Mouse (Mus musculus): ENCODE data around the gene Tex29.

The Tex29 gene

DNA sequence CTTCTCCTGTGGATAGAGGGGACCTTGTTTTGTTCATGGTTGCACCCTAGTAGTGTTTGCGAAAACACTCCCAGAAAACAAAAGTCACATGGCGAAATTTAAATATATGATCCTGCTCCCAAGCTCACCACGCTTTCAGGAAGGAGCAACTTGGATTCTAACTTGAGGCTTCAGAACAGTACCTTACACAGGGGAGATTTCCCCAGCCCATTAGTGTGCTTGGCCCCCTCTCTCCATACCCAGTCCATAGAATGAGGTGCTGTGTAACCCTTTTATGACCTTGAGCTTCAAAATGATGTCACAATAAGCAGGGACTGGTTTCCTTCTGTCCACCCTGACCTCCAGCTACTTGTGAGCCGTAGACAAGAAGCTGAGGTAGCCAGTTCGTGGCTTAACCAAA is at the start of gene Tex29:
Tex29 (plus strand) TSS at position 301 of the 400 bp plus-strand sequence.
- no peak for DNase-seq

DNA sequence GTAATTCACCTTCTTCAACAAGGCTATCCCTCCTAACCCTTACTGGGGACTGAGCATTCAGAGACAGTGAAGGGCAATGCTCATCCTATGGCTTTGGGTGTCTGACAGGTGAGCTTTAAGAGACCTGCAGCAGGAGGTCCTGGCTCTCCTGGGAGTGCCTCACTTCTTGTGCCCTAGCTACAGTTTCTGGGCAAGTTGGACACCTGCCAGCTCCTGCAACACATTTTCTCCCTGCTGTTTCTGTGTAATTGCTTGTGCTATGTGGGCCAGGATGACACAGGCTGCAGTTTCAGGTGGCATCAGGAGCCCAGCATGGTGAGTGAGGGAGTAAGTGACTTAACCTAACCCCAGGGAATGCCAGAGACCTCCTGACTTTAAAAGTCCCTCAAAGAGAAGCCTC is 45.3 kb upstream of the Tex29 start:
- peak; percentile 77 for DNase-seq

DNA sequence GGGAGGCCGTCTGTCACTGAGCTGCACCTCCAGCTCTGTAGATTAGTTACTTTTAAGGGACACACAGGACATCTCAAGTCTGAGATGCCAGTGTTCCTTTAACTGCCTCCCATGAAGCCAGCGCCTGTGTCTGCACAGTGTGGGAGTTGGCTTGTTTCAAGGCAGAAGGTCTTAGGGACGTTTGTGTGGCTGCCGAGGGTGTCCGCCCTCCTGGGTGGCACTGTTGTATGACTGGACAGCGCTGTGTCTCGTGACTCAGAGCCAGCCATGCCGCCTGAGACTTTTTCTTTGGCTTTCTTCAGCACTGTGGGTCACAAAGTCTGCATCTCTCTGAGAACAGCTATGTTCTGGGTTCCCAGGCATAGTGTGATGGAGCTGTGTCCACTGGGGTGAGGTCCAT is 43.1 kb upstream of the Tex29 start:
- DNase-seq = no peak

DNA sequence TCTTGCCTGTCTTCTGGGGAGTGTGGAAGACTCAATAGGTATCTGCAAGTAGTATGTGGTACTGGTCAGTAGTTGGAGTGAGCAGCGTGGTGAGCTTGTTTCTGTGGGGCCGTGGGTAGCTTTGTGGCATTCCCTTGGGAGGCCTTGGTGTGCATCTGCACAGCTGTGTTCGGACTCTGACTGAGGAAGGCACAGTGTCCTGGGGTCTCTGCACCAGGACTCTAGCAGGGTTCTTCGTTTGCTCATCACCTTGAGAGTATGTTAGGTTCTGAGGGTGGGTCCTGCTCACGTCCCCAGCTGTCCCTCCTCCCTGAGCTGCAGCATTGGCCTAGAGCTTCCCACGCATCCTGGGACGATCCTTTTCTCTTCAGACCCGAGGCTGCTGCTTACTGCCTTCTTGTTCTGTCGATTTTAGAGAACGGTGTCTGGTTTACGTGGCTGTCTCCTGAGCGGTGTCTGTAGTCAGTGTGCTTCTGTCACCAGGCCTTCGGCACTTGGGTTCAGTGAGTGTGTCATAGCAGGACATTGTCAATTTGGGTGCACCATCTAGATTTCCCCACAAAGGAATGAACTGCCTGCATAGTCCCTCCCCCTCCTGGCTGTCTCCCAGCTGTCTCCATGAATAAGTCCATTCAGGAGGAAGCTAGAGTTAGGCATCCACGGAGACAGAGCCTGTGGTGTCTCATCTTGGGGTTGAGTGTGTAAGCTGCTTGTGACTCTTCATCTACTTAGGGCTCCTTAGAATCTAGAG is 42.4 kb upstream of the Tex29 start:
- no peak for DNase-seq

DNA sequence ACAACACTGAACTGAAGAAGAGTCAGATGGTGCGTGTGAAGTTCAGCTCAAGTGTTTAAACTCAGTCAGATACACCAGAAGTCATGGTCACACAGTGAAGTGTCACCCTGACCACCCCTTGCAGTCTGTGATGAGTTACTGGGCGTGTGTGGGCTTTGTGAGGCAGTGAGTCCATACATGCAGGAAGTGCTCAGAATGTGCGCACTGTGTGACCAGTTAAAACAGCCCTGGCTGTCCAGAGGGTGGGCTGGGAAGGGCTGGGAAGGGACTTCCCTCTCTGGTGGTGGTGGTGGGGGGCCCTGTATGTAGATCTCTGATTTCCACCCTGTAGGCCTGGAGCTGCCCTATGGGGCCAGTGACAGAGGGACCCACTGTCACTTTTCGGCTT is 41.8 kb upstream of the Tex29 start:
- DNase-seq = no peak

DNA sequence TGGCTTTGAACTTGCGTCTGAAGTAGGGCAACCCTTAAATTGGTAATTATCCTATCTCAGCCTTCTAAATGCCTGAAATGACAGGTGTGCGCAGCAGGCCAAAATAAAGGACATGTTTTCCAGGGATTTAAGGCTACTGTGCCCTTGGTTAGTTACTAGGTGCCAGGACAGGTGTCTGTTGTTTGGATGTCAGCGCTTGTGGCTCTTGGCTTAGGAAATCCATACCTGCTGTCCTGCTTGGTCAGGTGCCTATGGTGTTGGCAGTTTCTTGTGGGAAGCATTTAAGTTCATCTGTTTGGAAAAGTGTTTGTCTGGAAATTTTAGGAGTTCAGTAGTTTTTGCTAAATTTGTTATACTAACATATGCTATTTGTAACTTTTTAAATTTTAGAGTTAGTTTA is 41.2 kb upstream of the Tex29 start:
- no peak for DNase-seq

DNA sequence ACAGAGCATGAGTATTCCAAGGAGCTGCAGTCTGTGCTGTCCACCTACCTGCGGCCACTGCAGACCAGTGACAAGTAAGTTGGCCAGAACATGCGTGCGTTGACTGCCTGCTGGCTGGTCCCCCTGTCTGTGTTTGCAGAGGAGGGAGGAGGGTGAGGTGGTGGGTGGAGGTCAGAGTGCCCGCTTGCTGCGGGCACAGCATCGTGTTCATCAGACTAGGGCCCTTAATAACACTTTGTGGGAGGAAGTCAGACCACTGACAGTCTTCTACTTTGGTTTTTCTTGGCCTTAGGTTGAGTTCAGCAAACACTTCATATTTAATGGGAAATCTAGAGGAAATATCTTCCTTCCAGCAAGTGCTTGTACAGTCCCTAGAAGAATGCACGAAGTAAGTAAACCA is 39.8 kb upstream of the Tex29 start:
- no peak for DNase-seq

DNA sequence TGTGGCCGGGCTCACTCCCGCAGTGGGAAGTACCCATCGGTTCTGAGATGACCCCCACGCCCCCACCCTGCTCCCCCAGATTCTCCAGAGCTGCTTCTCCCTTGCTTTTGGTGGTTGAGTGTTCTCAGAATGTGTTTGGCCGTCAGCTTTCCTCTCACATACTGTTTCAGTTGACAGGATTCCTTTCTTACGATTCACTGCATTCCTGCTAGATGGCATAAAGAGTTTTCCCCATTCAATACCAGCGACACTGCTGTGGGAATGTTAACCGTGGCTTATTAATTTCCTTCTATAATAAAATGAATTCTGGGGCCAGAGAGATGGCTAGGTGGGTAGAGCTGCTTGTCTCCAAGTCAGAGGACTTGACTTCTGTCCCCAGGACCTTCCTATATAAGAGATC is 38.7 kb upstream of the Tex29 start:
- DNase-seq = no peak

DNA sequence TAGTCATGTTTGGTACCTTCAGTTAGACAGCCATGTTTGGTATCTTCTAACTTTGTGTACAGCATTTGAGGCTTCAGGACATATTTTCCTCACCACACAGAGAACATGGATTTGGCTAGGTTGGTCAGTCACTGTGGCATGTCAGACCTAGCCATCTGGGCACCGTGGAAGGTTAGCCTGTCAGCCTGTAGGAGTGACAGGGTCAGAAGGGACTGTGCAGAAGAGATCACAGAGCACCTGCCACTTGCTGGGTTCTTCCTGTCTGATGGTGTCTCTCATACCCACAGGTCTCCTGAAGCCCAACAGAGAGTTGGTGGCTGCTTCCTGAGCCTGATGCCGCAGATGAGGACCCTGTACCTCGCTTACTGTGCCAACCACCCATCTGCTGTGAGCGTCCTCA is 35.4 kb upstream of the Tex29 start:
- DNase-seq = no peak

DNA sequence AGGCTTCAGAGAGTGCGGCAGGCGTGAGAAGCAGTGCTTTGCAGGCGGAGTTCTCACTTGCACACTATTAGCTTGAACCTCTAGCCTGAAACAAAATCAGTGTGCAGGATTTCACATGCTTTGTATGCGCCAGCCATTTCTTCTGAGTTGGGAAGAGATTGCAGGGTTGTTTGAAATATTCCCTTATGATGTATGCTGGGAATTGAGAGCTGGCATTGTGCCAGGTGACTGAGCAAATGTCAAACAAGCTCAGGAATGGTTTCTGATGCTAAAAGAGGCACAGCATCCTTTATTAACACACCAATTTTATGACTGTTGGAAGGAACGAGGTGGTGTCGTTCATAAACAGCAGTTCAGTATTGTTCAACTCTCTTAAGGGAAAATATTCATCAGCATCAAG is 34.0 kb upstream of the Tex29 start:
- DNase-seq = no peak

DNA sequence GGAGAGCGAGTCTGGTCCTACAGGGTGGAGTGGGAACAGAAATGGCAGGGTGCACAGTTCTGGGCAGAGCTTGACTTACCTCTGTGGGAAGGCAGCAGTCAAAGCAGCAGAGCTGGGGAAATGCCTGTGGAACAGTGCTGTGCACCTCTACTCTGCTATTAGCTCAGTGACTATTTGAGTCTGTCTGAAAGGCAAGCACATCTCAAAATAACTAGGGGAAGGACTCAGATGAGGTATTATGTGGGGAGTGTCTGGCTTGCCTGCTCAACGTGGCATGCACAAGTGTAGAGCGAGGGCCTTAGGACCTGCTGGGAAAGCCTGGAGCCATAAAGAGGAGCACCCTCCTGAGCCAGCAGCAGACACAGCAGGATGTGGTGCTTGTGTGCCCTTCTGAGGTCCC is 32.9 kb upstream of the Tex29 start:
- no peak for DNase-seq

DNA sequence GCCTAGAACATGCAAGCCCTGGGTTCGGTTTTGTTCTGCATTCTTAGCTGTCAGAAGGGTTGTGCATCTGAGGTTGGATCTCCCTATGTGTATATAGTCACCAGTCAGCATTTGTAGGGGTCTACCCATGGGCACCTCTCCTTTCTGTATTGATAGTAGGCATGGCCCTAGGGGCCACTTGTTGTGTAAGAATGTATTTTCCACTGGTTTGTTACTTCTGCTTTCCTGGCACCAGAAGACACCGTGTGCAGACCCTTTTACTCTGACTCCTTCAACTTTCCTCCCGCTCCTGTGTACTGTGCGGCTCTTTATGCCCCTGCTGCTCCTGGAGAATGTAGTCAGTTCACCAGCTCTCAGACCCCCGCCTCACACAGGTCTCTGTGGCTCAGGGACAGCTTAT is 32.2 kb upstream of the Tex29 start:
- DNase-seq = no peak

DNA sequence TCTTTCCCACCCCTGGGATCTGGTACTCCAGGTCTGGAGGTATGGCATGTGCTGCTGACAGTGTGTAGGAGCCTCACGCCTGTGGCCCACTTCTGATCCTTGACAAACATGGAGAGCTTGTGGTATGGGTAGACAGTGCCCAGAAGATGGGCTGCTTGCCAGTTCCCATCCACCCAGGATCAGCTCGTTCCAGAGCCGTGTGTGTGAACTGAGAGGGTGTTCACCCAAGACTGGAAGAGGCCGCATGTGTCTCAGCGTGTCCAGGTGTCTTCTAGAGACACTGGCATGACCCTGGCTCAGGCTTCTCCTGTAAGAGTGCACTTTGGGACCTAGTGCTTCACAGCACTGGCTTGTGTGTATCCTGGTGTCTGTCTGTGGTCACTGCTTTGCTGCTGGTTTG is 29.8 kb upstream of the Tex29 start:
- no peak for DNase-seq

DNA sequence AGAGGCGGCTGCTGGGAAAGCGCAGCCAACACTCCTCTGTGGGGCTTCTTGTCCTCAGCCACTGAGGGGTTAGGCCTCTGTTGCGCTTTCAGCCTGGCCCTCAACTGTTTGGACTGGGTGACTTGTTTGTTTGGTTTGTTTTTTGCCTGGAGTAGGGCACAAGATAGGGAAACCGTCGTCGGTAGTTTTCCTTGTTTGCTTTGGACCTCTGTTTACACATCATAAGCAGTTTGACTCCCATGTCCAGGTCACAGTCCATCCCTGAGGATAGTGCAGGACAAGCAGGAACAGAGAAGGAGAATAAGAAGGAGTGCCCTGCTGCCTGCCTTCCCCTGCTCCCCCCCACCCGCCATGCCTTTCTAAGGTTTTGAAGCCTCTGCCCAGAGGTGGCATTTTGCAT is 26.5 kb upstream of the Tex29 start:
- DNase-seq = no peak

DNA sequence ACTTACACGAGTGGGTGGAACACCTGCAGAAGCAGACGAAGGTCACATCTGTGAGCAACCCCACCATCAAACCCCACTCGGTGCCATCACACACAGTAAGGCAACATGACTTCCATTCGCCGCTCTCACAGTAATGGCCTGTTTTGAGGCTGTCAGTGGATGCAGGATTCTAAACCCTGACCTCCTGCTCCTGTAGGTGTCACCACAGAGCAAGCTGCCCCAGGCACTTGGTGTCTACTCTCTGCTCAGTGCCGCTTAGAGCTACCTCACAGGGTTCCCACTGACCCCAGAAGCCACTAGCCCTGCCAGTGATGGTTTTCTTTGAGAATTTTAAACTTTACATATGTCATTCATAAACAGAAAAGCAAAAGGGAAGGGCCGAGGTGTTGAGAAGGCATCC is 25.1 kb upstream of the Tex29 start:
- DNase-seq = no peak

DNA sequence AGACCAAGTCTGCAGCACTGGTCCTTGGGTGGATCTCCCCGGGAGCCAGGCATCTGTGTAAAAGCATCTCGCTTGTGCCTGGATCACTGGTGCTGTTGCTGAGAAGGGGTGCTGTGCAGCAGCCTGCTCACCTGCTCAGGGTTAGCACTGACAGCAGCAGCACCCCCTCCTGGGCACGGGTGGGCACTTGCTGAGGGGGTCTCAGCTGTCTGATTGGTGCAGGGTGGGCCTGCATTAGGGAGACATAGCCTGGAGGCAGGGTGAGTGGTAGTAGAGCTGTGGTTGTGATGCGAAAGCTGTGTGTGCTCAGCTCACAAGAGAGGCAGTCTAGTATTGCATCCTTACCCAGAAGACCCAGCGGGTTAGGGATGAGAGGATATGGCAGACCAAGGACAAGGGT is 20.1 kb upstream of the Tex29 start:
- DNase-seq = no peak

DNA sequence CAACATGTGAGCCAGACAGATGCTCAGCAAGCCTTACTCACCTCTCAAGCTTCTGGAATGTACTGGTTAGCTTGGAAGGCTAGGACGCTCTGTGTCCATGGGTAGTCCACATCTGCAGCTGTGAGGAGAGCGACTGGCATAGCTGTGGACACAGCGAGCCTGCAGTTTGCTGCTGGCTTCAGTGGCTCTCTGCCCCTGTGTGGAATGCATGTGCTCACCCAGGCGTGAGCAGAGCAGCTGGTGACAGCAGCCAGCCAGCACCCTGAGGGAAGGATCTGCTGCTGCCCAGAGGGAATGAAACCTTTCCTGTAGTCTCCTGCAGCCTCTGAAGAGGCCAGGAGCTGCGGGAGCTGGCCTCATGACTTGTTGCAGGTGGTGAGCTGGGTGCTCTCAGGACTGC is 19.7 kb upstream of the Tex29 start:
- no peak for DNase-seq

DNA sequence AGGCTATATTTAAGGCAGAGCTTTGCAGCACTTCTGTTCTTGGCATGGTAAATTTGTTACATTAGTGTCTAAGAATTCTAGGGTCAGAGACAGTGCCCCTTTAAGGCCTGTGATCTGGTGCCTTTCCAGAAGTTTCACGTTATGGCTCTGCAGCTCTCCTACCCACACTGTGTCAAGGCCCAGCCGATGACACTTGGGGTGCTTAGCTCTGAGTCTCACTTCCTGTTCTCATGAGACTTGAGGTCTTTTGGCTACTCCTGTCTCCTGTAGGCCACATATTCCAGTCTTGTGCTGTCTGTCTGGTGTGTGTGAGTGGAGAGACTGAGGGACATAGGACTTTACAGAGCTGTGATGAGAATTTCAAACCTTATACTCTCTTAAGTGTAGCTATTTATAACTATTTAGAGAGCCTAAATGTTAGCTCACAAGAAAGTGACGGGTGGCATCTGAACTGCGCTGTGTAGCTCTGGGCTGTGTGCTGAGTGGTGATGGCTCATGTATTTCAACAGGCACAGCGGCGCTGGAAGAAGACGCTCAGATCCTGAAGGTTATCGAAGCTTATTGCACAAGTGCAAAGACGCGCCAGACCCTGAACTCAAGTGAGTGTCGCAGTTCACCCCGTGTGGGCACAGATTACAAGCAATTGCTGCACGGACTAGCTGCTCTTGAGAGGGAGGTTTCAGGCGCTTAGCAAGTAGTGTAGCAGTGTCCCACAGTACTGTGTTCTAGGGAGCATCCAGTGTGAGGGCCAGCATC is 18.6 kb upstream of the Tex29 start:
- no peak for DNase-seq

DNA sequence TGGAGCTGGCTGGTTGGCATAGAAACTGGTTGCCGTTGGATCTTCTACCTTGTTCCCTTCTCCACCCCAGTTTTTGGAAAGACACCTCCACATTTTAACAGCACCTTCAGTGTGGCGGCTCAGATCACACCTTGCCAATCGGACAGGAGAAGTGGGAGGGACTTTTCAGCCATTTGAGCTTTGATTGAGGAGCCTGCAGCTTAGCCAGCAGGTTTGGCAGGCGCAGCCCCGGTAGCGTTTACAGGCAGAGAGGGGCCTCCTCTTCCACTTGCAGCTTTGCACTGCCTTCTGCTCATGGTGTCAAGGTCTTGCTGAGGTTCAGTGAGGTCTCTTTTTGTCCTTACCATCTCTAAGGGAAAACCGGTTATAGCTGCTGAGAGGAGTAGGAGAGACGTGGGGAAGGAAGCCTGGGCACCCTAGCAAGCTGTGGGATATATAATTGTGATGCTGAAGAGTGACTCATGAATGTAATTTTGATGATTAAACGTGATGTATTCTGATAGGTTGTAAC is 17.7 kb upstream of the Tex29 start:
- no peak for DNase-seq

DNA sequence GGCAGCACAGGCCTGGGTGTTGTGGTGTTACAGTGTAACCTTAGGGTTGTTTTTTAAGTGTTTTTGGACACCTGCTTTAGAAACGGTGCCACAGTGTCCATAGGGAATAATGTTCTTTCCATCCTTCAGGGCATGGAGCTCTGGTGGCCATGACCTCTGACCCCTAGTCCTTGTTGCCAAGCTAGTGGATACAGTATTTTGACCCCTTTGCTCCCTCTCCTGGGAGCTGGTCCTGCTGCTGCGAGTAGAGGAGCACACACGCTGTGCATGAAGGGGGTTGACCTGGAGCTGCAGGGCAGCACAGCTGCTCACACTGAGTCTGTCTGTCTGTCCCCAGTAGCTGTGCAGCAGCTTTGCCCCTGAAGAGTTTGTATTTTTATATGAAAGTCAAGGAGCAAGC is 14.5 kb upstream of the Tex29 start:
- no peak for DNase-seq

DNA sequence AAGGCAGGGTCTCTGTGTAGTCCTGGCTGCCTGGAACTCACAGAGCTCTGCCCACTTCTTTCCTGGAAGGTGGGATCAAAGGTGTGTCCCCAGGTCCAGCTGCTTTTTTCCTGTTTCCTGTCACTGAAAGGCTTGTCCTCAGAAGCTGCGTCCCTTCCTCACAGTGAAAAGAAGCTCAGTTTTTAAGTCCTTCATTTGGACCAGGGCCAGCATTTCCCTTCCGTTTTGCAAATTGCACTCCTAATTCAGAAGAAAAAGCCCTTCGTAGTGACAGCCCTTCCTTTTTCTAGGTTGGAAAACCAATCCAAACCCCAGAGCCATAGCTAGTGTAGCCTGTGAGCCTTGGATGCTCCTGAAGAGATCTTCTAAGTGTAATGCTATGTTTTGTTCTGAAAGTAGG is 13.0 kb upstream of the Tex29 start:
- DNase-seq = no peak

DNA sequence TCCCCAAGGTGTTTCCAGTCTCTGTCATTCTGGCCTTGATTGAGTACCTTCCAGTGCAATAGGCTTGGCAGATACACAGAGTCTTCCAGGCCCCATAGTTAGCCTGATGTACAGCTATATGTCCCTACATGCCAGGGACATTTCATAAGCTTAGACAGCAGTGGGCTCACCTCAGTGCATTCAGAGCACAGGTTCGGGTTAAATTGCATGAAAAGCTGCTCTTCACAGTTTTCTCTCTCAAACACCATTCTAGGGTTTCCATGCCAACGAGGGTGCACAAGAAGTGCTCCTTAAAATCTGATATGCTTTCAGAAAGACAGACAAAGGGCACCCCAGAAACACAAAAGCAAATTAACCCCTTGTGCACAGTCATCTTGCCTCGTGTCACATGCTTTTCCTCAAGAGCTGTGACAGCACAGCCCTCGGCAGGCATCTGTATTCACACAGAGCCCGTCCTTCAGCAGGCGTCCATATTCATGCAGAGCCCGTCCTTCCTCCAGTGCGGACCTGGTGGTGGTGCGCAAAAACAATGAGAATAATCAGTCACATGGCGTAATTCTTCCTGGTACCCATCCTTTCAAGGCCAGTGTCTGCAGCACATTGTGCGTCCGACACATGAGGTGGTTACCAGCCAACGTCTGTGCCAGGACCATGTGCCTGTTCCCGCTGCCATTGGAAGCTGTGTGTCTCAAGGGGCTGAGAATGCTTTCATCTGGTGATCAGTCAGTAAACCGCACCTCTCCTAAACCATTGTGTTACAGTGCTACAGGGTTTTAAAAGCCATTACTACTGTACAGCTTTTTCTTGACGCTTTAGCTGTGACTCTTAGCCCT is 9.8 kb upstream of the Tex29 start:
- peak; percentile 8 for DNase-seq

DNA sequence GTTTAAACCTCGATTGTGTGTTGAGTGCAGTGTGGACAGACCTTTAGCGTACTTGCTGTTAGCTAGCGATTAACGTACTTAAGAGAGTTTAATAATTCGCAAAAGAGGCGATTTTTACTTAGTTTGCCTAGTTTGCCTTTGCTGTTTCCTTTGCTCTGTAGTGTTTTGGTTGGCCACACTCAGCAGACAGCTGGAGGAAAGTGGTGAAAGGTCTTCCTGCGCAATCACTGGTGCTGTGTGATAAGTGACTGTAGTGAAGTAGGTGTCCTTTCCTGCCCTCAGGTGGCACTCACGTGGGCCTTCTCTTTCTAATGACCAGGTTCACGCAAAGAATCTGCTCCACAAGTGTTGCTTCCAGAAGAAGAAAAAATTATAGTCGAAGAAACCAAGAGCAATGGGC is 9.1 kb upstream of the Tex29 start:
- peak; percentile 0 for DNase-seq

DNA sequence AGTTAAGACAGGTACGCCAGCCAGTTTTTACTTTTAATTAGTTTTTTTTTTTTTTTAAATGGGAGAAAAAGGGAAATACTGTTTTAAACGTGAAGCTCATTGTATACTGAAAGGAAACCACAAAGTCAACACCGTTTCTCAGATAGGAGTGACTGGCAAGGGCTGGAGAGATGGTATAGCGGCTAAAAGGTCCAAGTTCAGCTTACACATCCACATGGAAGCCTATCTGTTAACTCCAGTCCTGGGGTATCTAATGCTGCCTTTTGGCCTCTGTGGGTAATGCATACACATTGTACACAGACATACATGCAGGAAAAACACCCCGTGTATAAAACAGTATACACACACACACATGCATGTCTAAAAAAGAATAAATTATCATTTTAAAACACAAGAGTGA is 8.3 kb upstream of the Tex29 start:
- no peak for DNase-seq
